Mouse (Mus musculus) lung, postnatal 10 days (tissue): ENCODE measurements at regions not wholly inside any gene's neighbourhood (a gene's known extent, or its start where the extent isn't known, plus 50 kb on each side); places are given as distances from the start of the nearest gene placed in this dataset.

Experiments used
- DNase-seq: peaks from one replicate; pipeline ENCODE4 v3.0.0; 2021

GRCm38 (mm10) chr3:42593792-42594433, 851.5 kb downstream of the D3Ertd751e start:
- DNase-seq = no peak

- DNase-seq = no peak
These were observed 854.3 kb downstream of the D3Ertd751e start for GRCm38 (mm10) chr3:42596686-42597085.
